Mouse (Mus musculus) heart, embryonic 11.5 days (tissue): Measurements from ENCODE around the gene Pttg1ip. TPM values are rescaled to one million over a fixed set of nuclear protein-coding genes. Genes with fewer than 3 reads are reported as not detected.

Source experiments
- ATAC-seq: fragments of 200-750 bp; cut with Nextera tagmentation; replicated peaks from 2 replicates; pipeline ENCODE4 v1.8.0; 2017; ENCODE audit warnings: moderate library complexity; ENCODE audit not compliant: insufficient number of reproducible peaks, low FRiP score, low TSS enrichment
- H3K27ac ChIP-seq: fragments of 300-500 bp; sonication (generic); 2 replicates; pipeline ENCODE4 v1.5.1; 2014; ENCODE audit warnings: mild to moderate bottlenecking, low read depth, low read length
- H3K27me3 ChIP-seq: fragments of 300-500 bp; sonication (generic); 2 replicates; pipeline ENCODE4 v1.6.1; 2014; ENCODE audit warnings: mild to moderate bottlenecking, low read length, mixed read lengths; ENCODE audit not compliant: control insufficient read depth, insufficient read depth
- H3K36me3 ChIP-seq: fragments of 300-500 bp; sonication (generic); 2 replicates; pipeline ENCODE4 v1.6.1; 2014; ENCODE audit warnings: mild to moderate bottlenecking, low read length, moderate library complexity, mixed read lengths; ENCODE audit not compliant: control insufficient read depth, insufficient read depth
- H3K4me1 ChIP-seq: fragments of 300-500 bp; sonication (generic); 2 replicates; pipeline ENCODE4 v1.6.1; 2014; ENCODE audit warnings: low read length; ENCODE audit not compliant: control insufficient read depth, insufficient read depth
- H3K4me2 ChIP-seq: fragments of 300-500 bp; sonication (generic); 2 replicates; pipeline ENCODE4 v1.6.1; 2014; ENCODE audit warnings: mild to moderate bottlenecking, moderate library complexity
- H3K4me3 ChIP-seq: fragments of 300-500 bp; sonication (generic); 2 replicates; pipeline ENCODE4 v1.5.1; 2014; ENCODE audit warnings: low read depth, low read length
- H3K9ac ChIP-seq: fragments of 300-500 bp; sonication (generic); 2 replicates; pipeline ENCODE4 v1.6.1; 2014; ENCODE audit warnings: mild to moderate bottlenecking, low read depth, low read length, moderate library complexity
- H3K9me3 ChIP-seq: fragments of 300-500 bp; sonication (generic); replicated peaks from 2 replicates; pipeline ENCODE4 v1.6.1; 2016; ENCODE audit warnings: low read length; ENCODE audit not compliant: control insufficient read depth
- WGBS: fragments of 180-500 bp; shearing (Covaris S2); extraction: QIAGEN DNeasy Blood & Tissue Kit; methylation state at CpG from one replicate; pipeline ENCODE4 v1.1.7; 2014; ENCODE audit not compliant: insufficient replicate concordance; 5-methylcytosine and 5-hydroxymethylcytosine counted together
- polyA plus RNA-seq: library from polyadenylated mRNA; unstranded; fragments of >200 nt; fragmentation: Nextera tagmentation; extraction: Ambion mirVana; gene quantifications from 2 replicates; pipeline ENCODE4 v1.2.1, GENCODE M21; 2014

Gene Pttg1ip
- 108 and 113 TPM in 2 replicates for polyA plus RNA-seq

- H3K36me3 ChIP-seq, result no peaks in the 10 kb centered on the region
- under 1% methylated on average over 64 of the region's 64 CpGs for WGBS
Measured at GRCm38 (mm10) chr10:77581408-77582284, at the start of gene Pttg1ip. Gene Pttg1ip (plus strand): TSS chr10:77581720.

GRCm38 (mm10) chr10:77532020-77532413, 49.5 kb upstream of the Pttg1ip start:
- WGBS, result 73% methylated on average over 1 of the region's 1 CpGs
- H3K4me1 ChIP-seq, result peaks cover 16% of the 10 kb centered on the region
- no peak overlapping the region for H3K4me3 ChIP-seq
- ATAC-seq, result no peak
- H3K9me3 ChIP-seq, result no peaks in the 10 kb centered on the region
- no peak overlapping the region for H3K4me2 ChIP-seq
- H3K27me3 ChIP-seq, result no peaks in the 10 kb centered on the region
- H3K36me3 ChIP-seq, result no peaks in the 10 kb centered on the region
- no peak overlapping the region for H3K27ac ChIP-seq
- no peak overlapping the region for H3K9ac ChIP-seq

More at GRCm38 (mm10) chr10:77581408-77582284, at the start of gene Pttg1ip:
- Histone ChIP-seq H3K9ac (peak within 1 kb of the TSS; percentile 82), H3K27me3 (no peaks in the 10 kb centered on the region), H3K4me2 (peak within 1 kb of the TSS; percentile 94), H3K4me3 (peak within 1 kb of the TSS; percentile 77), H3K27ac (peak within 1 kb of the TSS; percentile 88), H3K9me3 (no peaks in the 10 kb centered on the region), H3K4me1 (peaks cover 20% of the 10 kb centered on the region)
- ATAC-seq, result peak; percentile 95

GRCm38 (mm10) chr10:77536727-77537126, 44.8 kb upstream of the Pttg1ip start:
- Histone ChIP-seq H3K27ac (no peak overlapping the region), H3K36me3 (no peaks in the 10 kb centered on the region), H3K9me3 (no peaks in the 10 kb centered on the region), H3K4me3 (no peak overlapping the region), H3K4me2 (no peak overlapping the region), H3K4me1 (peaks cover under 1% of the 10 kb centered on the region; the same call in 1 of the 2 replicates), H3K27me3 (no peaks in the 10 kb centered on the region), H3K9ac (no peak overlapping the region)
- no peak for ATAC-seq
- 71% methylated on average over 8 of the region's 8 CpGs for WGBS

GRCm38 (mm10) chr10:77537215-77538209, 44.0 kb upstream of the Pttg1ip start:
- Histone ChIP-seq H3K36me3 (no peaks in the 10 kb centered on the region), H3K27me3 (no peaks in the 10 kb centered on the region), H3K27ac (no peak overlapping the region), H3K4me2 (no peak overlapping the region), H3K9ac (no peak overlapping the region), H3K4me1 (no peaks in the 10 kb centered on the region; the same call in 1 of the 2 replicates), H3K9me3 (no peaks in the 10 kb centered on the region), H3K4me3 (no peak overlapping the region)
- WGBS, result 77% methylated on average over 11 of the region's 11 CpGs
- no peak for ATAC-seq

GRCm38 (mm10) chr10:77539320-77539945, 42.1 kb upstream of the Pttg1ip start:
- no peak for ATAC-seq
- Histone ChIP-seq H3K4me2 (no peak overlapping the region), H3K9ac (no peak overlapping the region), H3K4me1 (no peaks in the 10 kb centered on the region; the same call in 1 of the 2 replicates), H3K36me3 (no peaks in the 10 kb centered on the region), H3K9me3 (no peaks in the 10 kb centered on the region), H3K27me3 (no peaks in the 10 kb centered on the region), H3K4me3 (no peak overlapping the region), H3K27ac (peak overlapping the region; percentile 50)
- 53% methylated on average over 7 of the region's 7 CpGs for WGBS

GRCm38 (mm10) chr10:77540576-77541102, 40.9 kb upstream of the Pttg1ip start:
- no peak for ATAC-seq
- 72% methylated on average over 4 of the region's 4 CpGs for WGBS
- no peak overlapping the region for H3K4me3 ChIP-seq
- no peaks in the 10 kb centered on the region for H3K9me3 ChIP-seq
- H3K4me1 ChIP-seq, result no peaks in the 10 kb centered on the region; the same call in 1 of the 2 replicates
- H3K36me3 ChIP-seq, result no peaks in the 10 kb centered on the region
- no peak overlapping the region for H3K4me2 ChIP-seq
- H3K27ac ChIP-seq, result no peak overlapping the region
- no peaks in the 10 kb centered on the region for H3K27me3 ChIP-seq
- H3K9ac ChIP-seq, result no peak overlapping the region

GRCm38 (mm10) chr10:77541864-77542666, 39.5 kb upstream of the Pttg1ip start:
- Histone ChIP-seq H3K9me3 (no peaks in the 10 kb centered on the region), H3K36me3 (no peaks in the 10 kb centered on the region), H3K4me1 (no peaks in the 10 kb centered on the region; the same call in 1 of the 2 replicates), H3K27me3 (no peaks in the 10 kb centered on the region), H3K9ac (no peak overlapping the region), H3K27ac (no peak overlapping the region), H3K4me3 (no peak overlapping the region), H3K4me2 (no peak overlapping the region)
- 64% methylated on average over 10 of the region's 10 CpGs for WGBS
- no peak for ATAC-seq
